Mouse (Mus musculus): ENCODE results near the gene Ppp3ca. TPM values are rescaled to one million over a fixed set of nuclear protein-coding genes. Genes with fewer than 3 reads are reported as not detected.

The Ppp3ca gene
- total RNA-seq, 2 experiments from 2014 or later: 137 to 140 TPM

DNA sequence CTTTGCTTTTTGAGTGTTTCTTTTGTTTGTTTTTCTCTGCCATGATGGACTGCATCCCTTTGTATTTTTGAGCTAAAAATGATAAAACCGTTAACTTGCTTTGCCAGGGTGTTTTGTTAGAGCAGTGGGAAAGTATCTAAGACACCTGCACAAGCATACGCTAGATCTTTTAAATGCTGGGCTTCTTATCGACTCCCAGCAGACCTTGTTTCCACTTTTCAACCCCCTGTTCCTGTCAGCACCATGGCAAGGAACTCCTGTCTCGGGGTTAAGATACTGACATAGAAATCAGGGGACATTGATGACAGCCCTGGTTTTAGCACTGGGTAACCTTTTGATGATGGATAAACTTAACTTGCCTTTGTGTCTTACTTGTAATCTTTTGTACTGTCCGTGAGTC lies 121.5 kb downstream of the Ppp3ca start:
- intact Hi-C loops (cut with DNase I; ENCODE audit: low total_unique reads): no loop called here

DNA sequence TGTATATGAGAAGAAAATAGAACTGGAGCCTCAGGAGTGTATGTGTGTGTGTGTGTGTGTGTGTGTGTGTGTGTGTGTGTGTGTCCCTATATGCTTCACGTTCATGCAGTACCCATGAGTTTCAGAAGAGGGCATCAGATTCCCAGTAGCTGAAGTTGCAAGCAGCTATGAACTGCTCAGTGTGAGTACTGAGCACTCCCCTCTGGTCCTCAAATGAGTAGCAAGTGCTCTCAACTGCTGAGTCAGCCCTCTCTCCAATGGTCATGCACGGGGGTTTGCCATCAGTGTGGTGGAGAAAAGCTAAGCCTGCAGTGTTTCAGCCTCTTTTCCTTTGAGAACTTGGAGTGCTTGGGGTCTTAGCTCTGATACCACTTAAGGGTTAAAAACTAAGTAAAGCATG lies 122.0 kb downstream of the Ppp3ca start:
- DNase-seq: no peak
- intact Hi-C loops (cut with DNase I; ENCODE audit: low total_unique reads): no loop called here

More for the DNA sequence above, 121.5 kb downstream of the Ppp3ca start:
- DNase-seq: no peak

DNA sequence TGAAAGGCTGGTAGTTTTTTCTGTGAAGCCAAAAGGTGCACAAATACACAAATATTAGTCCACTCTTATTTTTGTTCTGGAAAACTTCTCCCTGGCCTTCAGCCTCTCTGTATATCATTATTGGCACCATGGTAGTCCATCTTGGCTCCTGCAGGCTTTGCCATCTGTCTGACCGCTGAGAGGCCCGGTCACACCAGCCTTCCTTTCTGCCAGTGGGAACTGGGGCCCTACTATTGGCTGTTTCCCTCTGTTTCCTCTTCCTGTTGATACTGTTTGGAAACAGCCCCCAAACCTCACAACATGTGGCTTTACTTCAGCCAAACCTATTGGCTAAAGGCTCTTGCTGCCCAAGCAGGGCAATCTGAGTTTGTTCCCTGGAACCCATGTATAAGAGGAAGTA lies 123.5 kb downstream of the Ppp3ca start:
- DNase-seq: no peak
- intact Hi-C loops (cut with DNase I; ENCODE audit: low total_unique reads): no loop called here

DNA sequence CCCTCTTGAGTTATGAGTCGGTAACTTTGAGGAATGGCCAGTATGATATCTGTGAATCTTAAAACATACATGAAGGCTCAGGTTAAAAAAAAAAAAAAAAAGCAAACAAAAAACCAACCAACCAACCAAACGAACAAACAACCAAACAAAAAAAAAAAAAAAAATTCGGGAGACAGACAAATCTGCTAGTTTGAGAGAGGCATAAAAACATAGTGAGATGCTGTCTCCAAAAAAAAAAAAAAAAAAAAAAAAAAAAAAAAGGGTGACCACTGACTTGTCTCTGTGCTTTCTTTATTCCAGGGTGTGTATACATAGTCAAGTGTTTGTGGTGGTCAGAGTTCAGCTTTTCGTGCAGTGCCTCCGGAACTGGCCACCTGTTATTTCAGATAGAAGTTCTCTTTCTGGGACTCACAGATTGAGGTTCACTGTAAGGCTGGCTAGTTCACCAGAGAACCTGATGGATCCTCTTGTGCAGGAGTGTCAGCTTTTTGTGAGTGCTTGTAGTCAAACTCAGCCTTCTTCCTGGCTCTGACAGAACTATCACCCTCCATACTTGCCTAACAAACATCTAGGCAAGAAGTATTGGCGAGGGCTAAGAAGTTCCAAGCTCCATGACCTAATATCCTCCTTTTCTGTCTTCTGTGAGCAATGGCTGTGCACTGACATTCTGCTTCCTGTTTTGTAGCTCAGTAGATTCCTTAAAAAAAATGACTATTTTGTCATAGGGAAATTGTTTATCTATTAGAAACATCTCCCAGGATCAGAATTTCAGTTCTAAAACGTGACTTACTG lies 124.7 kb downstream of the Ppp3ca start:
- intact Hi-C loops (cut with DNase I; ENCODE audit: low total_unique reads): no loop called here

DNA sequence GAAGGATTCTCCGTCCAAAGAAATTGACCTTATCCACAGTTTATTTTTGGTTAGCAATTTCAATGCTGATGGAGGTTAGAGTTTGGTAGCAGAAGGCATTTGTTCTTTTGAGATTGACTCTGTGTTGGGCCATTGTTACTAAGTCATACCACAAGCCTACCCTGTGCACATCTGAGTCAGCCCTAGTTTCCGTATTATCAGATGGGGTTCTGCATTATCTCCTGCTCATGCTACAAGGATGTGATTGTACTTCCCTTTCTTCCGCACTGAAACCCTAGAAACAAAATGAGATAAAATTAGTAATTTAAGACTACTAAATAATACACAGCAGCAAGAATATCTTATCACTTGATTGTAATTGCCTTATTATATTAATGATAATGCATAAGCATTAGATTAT lies 129.0 kb downstream of the Ppp3ca start:
- intact Hi-C loops (cut with DNase I; ENCODE audit: low total_unique reads): no loop called here

More for the DNA sequence above, 124.7 kb downstream of the Ppp3ca start:
- DNase-seq: no peak

DNA sequence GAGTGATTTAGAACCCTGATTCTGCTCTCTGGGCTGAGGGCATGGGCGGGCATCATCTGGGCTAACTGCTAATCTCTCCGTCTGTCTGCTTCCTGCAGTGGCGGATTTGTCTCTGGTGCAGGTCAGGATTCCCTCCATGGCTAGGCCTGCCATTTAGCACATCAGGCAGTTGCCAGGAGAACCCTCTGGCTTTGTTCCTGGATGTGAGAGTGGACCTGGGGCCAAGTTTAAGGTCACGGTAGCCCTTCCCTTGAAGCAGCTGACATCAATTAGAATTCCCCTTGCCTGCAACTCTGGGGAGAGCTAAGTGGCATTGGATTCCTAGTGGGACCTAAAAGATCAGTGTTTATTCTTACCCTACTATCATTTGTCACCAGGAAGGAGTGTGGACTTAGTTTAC lies 132.7 kb downstream of the Ppp3ca start:
- intact Hi-C loops (cut with DNase I; ENCODE audit: low total_unique reads): no loop called here
- peak; percentile 73 for DNase-seq

More for the DNA sequence above, 129.0 kb downstream of the Ppp3ca start:
- DNase-seq: no peak

DNA sequence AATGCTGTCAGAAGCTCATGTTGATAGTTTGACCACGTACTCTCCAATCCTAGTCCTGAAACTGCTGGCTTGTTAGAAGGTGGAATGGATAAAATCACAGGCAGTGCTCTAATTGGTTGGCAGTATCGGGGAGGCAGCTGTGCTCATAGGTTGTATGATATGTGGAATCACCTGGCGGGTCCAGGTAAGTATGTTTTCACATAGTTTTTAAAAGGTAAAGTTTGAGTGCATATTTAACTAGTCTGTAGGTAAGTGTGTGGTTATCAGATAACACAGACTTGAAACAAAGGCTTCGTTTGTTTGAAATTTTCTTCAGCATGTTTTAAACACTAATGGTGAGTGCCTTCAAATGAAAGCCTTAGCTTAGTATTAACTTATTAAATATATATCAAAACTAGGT lies 136.0 kb downstream of the Ppp3ca start:
- intact Hi-C loops (cut with DNase I; ENCODE audit: low total_unique reads): no loop called here
- no peak for DNase-seq

DNA sequence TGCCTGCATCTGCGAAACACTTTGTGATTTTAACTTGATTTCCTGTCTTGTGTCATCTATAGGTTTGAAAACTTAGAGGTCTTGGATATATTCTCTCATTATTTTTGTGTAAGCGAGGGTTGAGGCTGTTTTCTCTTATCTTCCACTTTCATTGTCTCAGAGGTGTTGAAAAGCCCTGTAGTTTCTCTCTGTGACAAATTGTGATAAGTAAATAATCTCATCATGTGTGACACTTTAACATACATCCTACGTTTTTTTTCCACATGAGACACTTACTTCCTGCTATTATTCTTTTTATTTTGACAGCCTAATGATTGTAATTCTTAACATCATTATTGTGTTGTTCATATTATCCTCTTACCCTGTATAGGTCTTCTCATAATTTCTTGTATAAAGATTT lies 140.3 kb downstream of the Ppp3ca start:
- DNase-seq: no peak
- intact Hi-C loops (cut with DNase I; ENCODE audit: low total_unique reads): no loop called here

DNA sequence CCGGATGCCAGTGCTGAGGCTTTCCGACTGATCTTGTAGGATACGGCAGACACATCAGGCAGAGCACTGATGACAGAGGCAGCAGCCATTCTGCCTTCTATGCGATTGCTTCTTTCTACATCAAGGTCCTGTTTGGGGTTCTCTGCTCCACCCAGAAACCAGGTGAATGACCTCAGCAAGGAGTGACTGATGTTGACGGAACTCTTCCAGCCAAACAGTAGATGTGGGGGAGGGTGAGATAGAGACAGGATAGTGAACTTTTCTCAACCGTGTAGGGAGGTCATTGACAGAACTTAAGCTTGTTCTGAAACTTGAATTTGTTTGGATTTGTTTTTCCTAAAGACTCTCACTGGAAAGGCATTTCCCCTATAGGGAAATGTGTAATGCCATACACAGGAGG lies 142.2 kb downstream of the Ppp3ca start:
- no peak for DNase-seq
- intact Hi-C loops (cut with DNase I; ENCODE audit: low total_unique reads): no loop called here

DNA sequence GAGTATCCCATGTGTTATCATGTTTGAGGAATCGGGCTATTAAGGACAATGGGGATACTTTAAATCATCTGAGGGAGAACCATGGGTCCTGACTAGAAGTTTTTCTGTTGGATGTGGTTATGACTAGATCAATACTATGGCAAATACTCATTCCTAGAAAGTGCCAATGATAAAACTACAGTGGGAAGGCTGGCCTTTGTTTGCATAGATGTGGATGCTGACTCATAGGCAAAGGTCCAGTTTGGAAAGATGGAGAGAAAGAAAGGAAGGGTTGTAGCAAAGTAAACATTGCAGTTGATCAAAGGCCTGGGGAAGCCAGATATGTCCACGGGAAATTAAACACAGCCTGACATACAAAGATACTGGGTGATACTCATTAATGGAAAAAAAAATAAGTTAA lies 142.9 kb downstream of the Ppp3ca start:
- no peak for DNase-seq
- intact Hi-C loops (cut with DNase I; ENCODE audit: low total_unique reads): no loop called here

DNA sequence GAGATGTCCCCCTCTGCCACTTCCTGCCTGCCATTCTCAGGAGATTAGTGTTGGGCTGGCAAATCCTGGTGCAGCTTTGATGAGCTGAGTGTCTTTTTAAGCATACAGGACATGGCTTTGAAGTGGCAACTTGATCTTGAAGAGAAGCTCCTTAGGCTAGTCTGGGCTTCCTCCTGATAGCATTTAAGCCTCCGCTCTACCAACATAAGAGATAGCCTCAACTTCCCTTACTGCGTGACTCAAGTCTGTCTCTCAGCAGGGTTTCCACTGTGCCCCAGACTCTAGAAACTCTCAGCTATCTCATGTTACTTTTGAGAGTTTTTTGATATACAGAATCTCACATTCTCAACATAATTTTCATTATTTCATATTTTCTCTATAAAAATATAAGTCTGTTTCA lies 144.0 kb downstream of the Ppp3ca start:
- DNase-seq: no peak
- intact Hi-C loops (cut with DNase I; ENCODE audit: low total_unique reads): no loop called here

DNA sequence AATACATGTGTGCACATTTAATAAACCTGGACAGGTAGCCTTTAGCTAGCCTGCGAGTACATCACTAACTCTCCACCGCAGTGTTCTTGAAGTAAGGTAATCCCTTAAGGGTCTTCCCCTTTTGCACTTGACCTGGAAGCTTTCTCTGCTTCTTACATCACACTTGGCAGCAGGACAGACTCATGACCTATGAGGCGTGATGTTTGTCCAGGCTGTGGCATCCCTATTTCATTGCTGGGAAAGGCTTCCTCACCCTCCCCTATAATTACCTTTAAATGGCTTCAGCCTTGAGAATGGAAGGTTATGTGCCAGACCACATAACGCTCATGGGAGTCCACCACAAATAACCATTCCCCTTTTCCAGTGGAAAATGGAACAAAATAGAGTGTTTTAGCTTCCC lies 145.0 kb downstream of the Ppp3ca start:
- intact Hi-C loops (cut with DNase I; ENCODE audit: low total_unique reads): no loop called here
- no peak for DNase-seq

DNA sequence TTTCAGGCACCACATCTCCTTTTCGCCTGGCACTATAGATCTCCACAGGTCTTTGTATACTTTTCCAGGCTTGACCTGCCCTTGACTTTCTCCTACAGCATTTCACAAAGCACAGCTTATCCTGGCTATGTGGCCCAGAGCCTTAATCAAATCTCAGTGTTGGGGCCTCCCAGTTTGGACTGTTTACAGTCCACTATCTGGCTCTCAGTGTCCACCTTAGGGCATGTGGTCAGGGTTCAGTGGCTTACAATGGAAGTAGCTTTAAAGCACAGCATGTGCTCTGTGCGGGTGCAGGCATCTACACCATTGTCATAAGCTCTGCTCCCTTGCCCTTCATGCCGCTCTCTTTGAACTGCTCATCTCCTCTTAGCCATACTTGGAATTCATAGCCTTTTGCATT lies 146.4 kb downstream of the Ppp3ca start:
- DNase-seq: no peak
- intact Hi-C loops (cut with DNase I; ENCODE audit: low total_unique reads): no loop called here

DNA sequence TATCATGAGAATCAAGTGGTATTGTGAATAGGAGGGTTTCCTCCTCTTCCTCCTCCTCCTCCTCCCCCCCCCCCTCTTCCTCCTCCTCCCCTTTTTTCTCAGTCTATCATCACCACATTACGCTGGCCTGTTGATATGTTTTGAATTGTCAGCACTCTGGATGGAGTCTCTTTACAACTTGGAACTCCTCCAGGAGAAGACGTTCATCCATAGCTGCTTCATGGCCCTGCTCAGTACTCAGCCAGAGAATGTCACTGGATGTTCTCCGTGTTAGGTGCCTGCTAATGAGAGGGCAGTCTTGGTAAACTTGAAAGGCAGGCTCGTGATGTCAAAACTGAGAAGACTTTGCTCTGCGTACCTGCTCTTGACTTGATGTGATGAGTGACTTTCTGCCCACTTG lies 149.1 kb downstream of the Ppp3ca start:
- no peak for DNase-seq

DNA sequence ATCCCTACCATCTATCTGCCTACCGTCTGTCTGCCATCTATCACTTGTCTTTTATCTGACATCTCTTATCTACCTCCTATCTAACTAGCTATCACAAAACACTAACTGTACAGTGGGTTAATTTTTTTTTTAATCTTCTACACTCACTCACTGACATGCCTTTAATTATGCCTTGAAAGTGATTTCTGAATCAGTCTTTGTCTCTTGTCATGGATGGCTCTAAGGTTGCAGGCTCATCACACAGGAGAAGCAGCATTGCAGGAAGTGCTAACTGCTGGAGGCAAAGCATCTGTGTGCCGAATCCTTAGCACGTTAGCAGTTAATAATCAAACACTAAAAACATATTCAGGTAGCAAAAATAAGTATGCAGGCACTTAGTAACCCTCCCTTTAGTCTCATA lies 151.1 kb downstream of the Ppp3ca start:
- DNase-seq: no peak

More for the DNA sequence above, 149.1 kb downstream of the Ppp3ca start:
- intact Hi-C loops (cut with DNase I; ENCODE audit: low total_unique reads): no loop called here

DNA sequence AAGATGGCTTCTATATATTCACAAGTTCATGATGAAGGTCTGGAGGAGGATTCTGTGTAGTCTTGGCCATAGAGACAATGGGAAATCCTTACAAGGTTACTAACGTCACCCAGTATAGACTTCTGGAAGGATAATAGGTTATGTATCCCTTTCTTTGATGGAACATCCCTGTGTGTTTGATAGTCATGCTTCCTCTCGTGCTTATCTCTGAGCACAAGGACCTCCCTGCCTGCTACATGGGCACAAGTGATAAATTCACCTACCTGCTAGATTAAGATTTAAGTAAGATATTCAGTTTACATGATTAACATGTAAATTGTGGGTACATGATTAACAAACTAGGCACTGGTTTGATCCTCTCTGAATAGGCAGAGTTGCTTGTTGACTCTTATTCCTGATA lies 152.1 kb downstream of the Ppp3ca start:
- intact Hi-C loops (cut with DNase I; ENCODE audit: low total_unique reads): no loop called here

More for the DNA sequence above, 151.1 kb downstream of the Ppp3ca start:
- intact Hi-C loops (cut with DNase I; ENCODE audit: low total_unique reads): no loop called here

DNA sequence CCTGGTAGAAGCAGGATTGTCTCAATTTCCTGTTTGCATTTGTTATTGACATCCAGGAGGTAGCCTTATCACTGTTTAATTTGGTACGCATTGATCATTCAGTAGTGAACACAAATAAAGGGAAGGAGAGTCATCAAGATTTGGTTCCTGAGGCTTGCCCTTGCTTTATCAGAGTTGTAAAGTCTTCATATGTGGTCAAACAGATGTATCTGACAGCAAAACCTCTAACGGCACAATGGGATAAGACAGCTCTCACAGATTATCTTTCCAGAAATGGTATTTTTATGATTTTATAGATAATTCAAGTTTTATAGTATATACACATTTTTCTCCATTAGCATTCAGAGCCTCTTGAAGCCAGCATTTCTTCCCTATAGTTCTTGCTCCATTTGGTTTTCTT lies 152.5 kb downstream of the Ppp3ca start:
- intact Hi-C loops (cut with DNase I; ENCODE audit: low total_unique reads): no loop called here
- DNase-seq: no peak

More for the DNA sequence above, 152.1 kb downstream of the Ppp3ca start:
- no peak for DNase-seq

DNA sequence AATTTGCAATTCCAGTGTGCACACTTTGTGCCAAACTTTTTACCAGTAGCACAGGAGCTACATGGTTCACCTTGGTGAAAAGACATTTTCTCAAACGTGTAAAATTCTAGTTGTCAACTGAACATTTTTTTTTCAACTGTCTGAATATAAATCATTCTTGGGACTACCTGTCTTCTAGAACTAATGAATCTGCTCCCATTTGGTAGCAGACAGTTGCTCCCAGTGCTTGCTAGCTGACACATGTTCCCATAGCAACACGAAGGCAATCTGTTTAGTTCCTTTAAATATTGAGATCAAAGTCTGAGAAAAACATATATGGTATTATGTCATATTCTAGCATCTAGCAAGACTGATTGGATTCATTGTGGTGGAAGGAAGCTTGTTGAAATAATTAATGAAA lies 158.5 kb downstream of the Ppp3ca start:
- no peak for DNase-seq
- intact Hi-C loops (cut with DNase I; ENCODE audit: low total_unique reads): no loop called here

DNA sequence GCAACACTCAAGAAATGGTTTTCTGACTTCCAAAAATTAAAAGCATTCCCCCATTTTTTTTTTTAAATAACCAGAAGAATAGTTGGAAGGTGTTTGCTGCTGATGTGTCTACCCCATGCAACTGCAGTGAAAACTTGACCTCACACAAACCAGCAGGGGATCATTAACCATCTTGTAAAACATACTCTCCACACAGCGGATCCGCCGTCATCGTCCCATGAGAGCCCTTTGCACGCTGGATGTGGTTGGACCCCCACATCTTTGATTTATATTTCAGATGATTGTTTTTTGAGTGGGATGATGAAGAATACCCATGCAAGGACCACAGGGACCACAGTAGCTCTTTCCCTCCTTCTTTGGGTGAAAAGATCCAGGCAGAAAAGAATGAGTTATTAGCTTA lies 159.2 kb downstream of the Ppp3ca start:
- intact Hi-C loops (cut with DNase I; ENCODE audit: low total_unique reads): no loop called here
- DNase-seq: no peak

DNA sequence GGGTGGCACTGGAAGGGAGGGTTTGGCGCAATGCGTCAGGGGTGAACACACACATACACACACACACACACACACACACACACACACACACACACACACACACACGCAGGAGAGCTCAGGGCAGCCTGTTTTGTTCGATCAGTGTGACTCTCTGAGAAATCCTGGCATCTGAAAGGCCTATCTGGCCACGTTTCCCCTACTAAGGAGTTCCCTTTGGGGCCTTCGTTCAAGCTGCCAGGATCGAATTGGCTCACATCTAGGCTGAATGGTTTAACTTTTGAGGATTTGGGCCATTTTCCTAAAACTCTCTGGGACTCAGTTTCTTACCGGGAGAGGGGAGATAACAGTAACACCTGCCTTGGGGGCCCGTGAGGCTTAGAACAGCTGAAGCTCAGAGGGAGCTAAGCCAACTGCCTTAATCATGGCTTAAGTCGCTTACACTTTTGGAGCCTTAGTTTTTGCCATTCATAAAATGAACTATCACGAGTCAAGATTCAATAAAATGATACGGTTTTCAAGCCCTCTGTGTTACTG lies 160.8 kb downstream of the Ppp3ca start:
- DNase-seq: peak; percentile 17
- intact Hi-C loops (cut with DNase I; ENCODE audit: low total_unique reads): no loop called here

DNA sequence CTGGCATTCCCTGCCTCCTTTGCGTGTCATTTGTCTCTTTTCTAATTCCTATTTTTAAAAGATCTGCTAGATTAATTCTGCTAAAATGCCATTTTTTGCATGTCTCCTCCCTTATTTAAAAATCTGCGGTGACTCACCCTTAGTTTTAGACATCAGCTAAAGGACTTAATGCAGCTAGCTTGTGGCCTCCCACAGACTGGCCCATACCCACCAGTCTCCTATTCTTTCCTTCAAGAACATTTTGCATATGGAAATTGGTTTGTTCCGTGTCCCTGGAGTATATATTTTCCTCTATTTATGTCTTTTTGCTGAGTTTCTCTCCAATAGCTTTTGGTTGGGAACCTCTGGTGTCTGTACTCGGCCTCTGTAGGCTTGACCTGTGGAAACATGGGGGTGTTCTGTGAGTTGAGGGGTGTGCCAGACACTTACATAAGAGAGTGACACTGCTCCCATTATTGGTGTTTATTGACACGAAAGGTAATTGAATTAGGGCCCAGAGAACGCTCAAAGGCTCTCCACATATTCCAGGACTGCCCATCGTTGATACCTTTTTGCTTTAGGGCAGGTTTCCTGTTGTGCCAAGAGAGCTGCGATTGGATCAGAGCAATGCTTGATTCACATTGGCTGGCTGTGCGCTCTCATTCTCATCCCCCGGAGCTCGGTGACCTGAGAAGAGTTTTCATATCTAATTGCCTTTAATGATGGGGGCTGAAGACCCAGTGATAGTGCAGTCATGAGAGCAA lies 163.2 kb downstream of the Ppp3ca start:
- DNase-seq: no peak
- intact Hi-C loops (cut with DNase I; ENCODE audit: low total_unique reads): no loop called here

All from gastrocnemius, postnatal 14 days (tissue).